ENCODE assay signal across 9 mouse cellular contexts in genomic region chr6:117932325-117933051, GRCm38 (mm10). TPM values are rescaled to one million over a fixed set of nuclear protein-coding genes. Genes with fewer than 3 reads are reported as not detected.
DNase-seq lines count a peak whose midpoint lies in the region; TF ChIP-seq lines count a peak whose summit lies in the region.
"Had no signal": no experiment of that assay in that cellular context is flagged by ENCODE, and none has a peak within 500 bp of the region (broad histone marks: within the 10 kb centered on the region; RNA-seq: fewer than 3 reads in every experiment).

No protein-coding gene starts in this region.

- intact Hi-C loops in gastrocnemius, postnatal 36 days (cut with DNase I), result loop anchor here (10.0 kb wide), 1 partner anchor 442 kb away; no protein-coding TSS in a partner anchor
- intact Hi-C loops in gastrocnemius, postnatal 14 days (cut with DNase I; ENCODE audit: low total_unique reads), result no loop called here

- H3K4me3 ChIP-seq in C2C12 (ENCODE audit: insufficient read depth, poor library complexity, severe bottlenecking), result no peak overlapping the region
- H3K4me3 ChIP-seq: limb, embryonic 12.5 days had no signal

- no peaks in the 10 kb centered on the region for H3K27me3 ChIP-seq in C2C12 (ENCODE audit: control insufficient read depth, insufficient read depth, insufficient read length)
- H3K27me3 ChIP-seq: limb, embryonic 12.5 days had no signal

- DNase-seq in frontal cortex, postnatal 36 days (ENCODE audit: low spot score in 2 of 2), result peak; percentile 21 to 39
- no peak for DNase-seq in frontal cortex, postnatal 10 days (ENCODE audit: low spot score in 2 of 2)
- DNase-seq in adrenal gland, postnatal 36 days, result peak; percentile 57 to 64
- peak; percentile 20 for DNase-seq in kidney, postnatal 14 days
- peak; percentile 60 for DNase-seq in retina, postnatal 1 day
- DNase-seq in gastrocnemius, postnatal 36 days, result no peak
- DNase-seq in gastrocnemius, postnatal 14 days, result no peak

- H3ac ChIP-seq in C2C12 (ENCODE audit: control insufficient read depth, insufficient read length, low read depth), result no peak overlapping the region

- peaks cover 2% of the 10 kb centered on the region for H3K79me3 ChIP-seq in C2C12 (ENCODE audit: low read depth)

- H3K79me2 ChIP-seq in C2C12 (ENCODE audit: control insufficient read depth, insufficient read depth), result no peaks in the 10 kb centered on the region

- peak; percentile 15 for TF ChIP-seq CTCF in C2C12 (IDR thresholded peaks at IDR 0.05; ENCODE audit: control insufficient read depth, insufficient read depth, insufficient read length)

- H3K36me3 ChIP-seq in C2C12 (ENCODE audit: control insufficient read depth, insufficient read depth), result peaks cover 34% of the 10 kb centered on the region

TF ChIP-seq in C2C12, 6 proteins besides CTCF, POLR2A, EP300 and RAD21:
- no peak for TF ChIP-seq CEBPB (IDR thresholded peaks at IDR 0.05; ENCODE audit: low read depth)
- no peak for TF ChIP-seq FOSL1 (IDR thresholded peaks at IDR 0.05; ENCODE audit: insufficient read depth, low read length, poor library complexity, severe bottlenecking)
- no peak for TF ChIP-seq MYOD1 (IDR thresholded peaks at IDR 0.05; ENCODE audit: control insufficient read depth, insufficient read length, low read depth)
TF ChIP-seq in C2C12: peak in this region for 0.

RNA-seq across cellular contexts. Expression of gene Fxyd4, which starts 5.0 kb away (rescaled TPM):
- 0.75 TPM for polyA plus RNA-seq in C2C12 (2012; fragmentation: generic; extraction: Trizol)
- not detected for total RNA-seq in adrenal gland, postnatal 36 days (2021)
- not detected for total RNA-seq in gastrocnemius, postnatal 36 days (2021)
- not detected for total RNA-seq in gastrocnemius, postnatal 14 days (2021)

RNA-seq across cellular contexts. Expression of gene Hnrnpf, which starts 32.4 kb away (rescaled TPM):
- polyA plus RNA-seq in C2C12 (2012; fragmentation: generic; extraction: Trizol), result 374 TPM
- total RNA-seq in adrenal gland, postnatal 36 days (2021), result 100 to 1,000 TPM; 380 to 388 TPM
- total RNA-seq in gastrocnemius, postnatal 36 days (2021), result 10 to 100 TPM; 83.2 to 98.9 TPM
- 100 to 1,000 TPM; 134 to 153 TPM for total RNA-seq in gastrocnemius, postnatal 14 days (2021)

Comparison
In these comparisons a context has a peak if more than half of its experiments do, and no peak if none do; other contexts are left out.
1. DNase-seq: peak in frontal cortex, postnatal 36 days (2 of 2), adrenal gland, postnatal 36 days (2 of 2), kidney, postnatal 14 days (single experiment) and retina, postnatal 1 day (single experiment); none in frontal cortex, postnatal 10 days (0 of 2), gastrocnemius, postnatal 36 days (0 of 2) and gastrocnemius, postnatal 14 days (single experiment).